Mouse (Mus musculus): ENCODE data around the gene Stam2. TPM values are rescaled to one million over a fixed set of nuclear protein-coding genes. Genes with fewer than 3 reads are reported as not detected.

Stam2 gene
- polyA plus RNA-seq, 1 experiment = 0.06 TPM

- TF ChIP-seq TAL1 (IDR thresholded peaks at IDR 0.05; ENCODE audit: low read length) (no peak), GATA1 (IDR thresholded peaks at IDR 0.05; ENCODE audit: low read length) (no peak)
- no peaks in the 10 kb centered on the region for H3K27me3 ChIP-seq (ENCODE audit: control insufficient read depth)
- H3K4me1 ChIP-seq (ENCODE audit: control insufficient read depth) = no peaks in the 10 kb centered on the region
- no peaks in the 10 kb centered on the region for H3K9me3 ChIP-seq (ENCODE audit: control insufficient read depth, low read length)
- H3K4me3 ChIP-seq (replicated peaks) = no peak overlapping the region
- H3K36me3 ChIP-seq (ENCODE audit: control insufficient read depth) = peaks cover 30% of the 10 kb centered on the region
These were observed 32.7 kb downstream of the Stam2 start for GRCm38 (mm10) chr2:52709417-52709816.

- Histone ChIP-seq H3K4me3 (replicated peaks) (no peak overlapping the region), H3K27me3 (ENCODE audit: control insufficient read depth) (no peaks in the 10 kb centered on the region), H3K9me3 (ENCODE audit: control insufficient read depth, low read length) (no peaks in the 10 kb centered on the region), H3K4me1 (ENCODE audit: control insufficient read depth) (no peaks in the 10 kb centered on the region), H3K36me3 (ENCODE audit: control insufficient read depth) (peaks cover 20% of the 10 kb centered on the region)
- no peak for TF ChIP-seq TAL1 (IDR thresholded peaks at IDR 0.05; ENCODE audit: low read length)
- no peak for TF ChIP-seq GATA1 (IDR thresholded peaks at IDR 0.05; ENCODE audit: low read length)
These were observed 40.6 kb downstream of the Stam2 start for GRCm38 (mm10) chr2:52701368-52702036.

- TF ChIP-seq TAL1 (IDR thresholded peaks at IDR 0.05; ENCODE audit: low read length) (no peak), GATA1 (IDR thresholded peaks at IDR 0.05; ENCODE audit: low read length) (no peak)
- H3K9me3 ChIP-seq (ENCODE audit: control insufficient read depth, low read length) = no peaks in the 10 kb centered on the region
- H3K36me3 ChIP-seq (ENCODE audit: control insufficient read depth) = peaks cover 12% of the 10 kb centered on the region
- H3K4me1 ChIP-seq (ENCODE audit: control insufficient read depth) = no peaks in the 10 kb centered on the region
- H3K27me3 ChIP-seq (ENCODE audit: control insufficient read depth) = no peaks in the 10 kb centered on the region
- H3K4me3 ChIP-seq (replicated peaks) = no peak overlapping the region
These were observed 41.7 kb downstream of the Stam2 start for GRCm38 (mm10) chr2:52700352-52700751.

- no peak for TF ChIP-seq GATA1 (IDR thresholded peaks at IDR 0.05; ENCODE audit: low read length)
- TF ChIP-seq TAL1 (IDR thresholded peaks at IDR 0.05; ENCODE audit: low read length) = no peak
- Histone ChIP-seq H3K36me3 (ENCODE audit: control insufficient read depth) (peaks cover 4% of the 10 kb centered on the region), H3K4me1 (ENCODE audit: control insufficient read depth) (no peaks in the 10 kb centered on the region), H3K9me3 (ENCODE audit: control insufficient read depth, low read length) (no peaks in the 10 kb centered on the region), H3K27me3 (ENCODE audit: control insufficient read depth) (no peaks in the 10 kb centered on the region), H3K4me3 (replicated peaks) (no peak overlapping the region)
These were observed 47.5 kb downstream of the Stam2 start for GRCm38 (mm10) chr2:52694604-52695003.

GRCm38 (mm10) chr2:52691745-52692144 lies 50.3 kb downstream of the Stam2 start:
- Histone ChIP-seq H3K27me3 (ENCODE audit: control insufficient read depth) (no peaks in the 10 kb centered on the region), H3K4me1 (ENCODE audit: control insufficient read depth) (no peaks in the 10 kb centered on the region), H3K36me3 (ENCODE audit: control insufficient read depth) (peaks cover 2% of the 10 kb centered on the region), H3K4me3 (replicated peaks) (no peak overlapping the region), H3K9me3 (ENCODE audit: control insufficient read depth, low read length) (no peaks in the 10 kb centered on the region)
- TF ChIP-seq GATA1 (IDR thresholded peaks at IDR 0.05; ENCODE audit: low read length) = no peak
- TF ChIP-seq TAL1 (IDR thresholded peaks at IDR 0.05; ENCODE audit: low read length) = no peak

- no peaks in the 10 kb centered on the region for H3K9me3 ChIP-seq (ENCODE audit: control insufficient read depth, low read length)
- no peaks in the 10 kb centered on the region for H3K4me1 ChIP-seq (ENCODE audit: control insufficient read depth)
- H3K4me3 ChIP-seq (replicated peaks) = no peak overlapping the region
- no peaks in the 10 kb centered on the region for H3K27me3 ChIP-seq (ENCODE audit: control insufficient read depth)
- TF ChIP-seq TAL1 (IDR thresholded peaks at IDR 0.05; ENCODE audit: low read length) = no peak
- TF ChIP-seq GATA1 (IDR thresholded peaks at IDR 0.05; ENCODE audit: low read length) = no peak
- no peaks in the 10 kb centered on the region for H3K36me3 ChIP-seq (ENCODE audit: control insufficient read depth)
These were observed 55.5 kb downstream of the Stam2 start for GRCm38 (mm10) chr2:52686601-52687000.

- Histone ChIP-seq H3K27me3 (ENCODE audit: control insufficient read depth) (peaks cover 53% of the 10 kb centered on the region), H3K4me1 (ENCODE audit: control insufficient read depth) (no peaks in the 10 kb centered on the region), H3K4me3 (replicated peaks) (no peak overlapping the region), H3K9me3 (ENCODE audit: control insufficient read depth, low read length) (no peaks in the 10 kb centered on the region), H3K36me3 (ENCODE audit: control insufficient read depth) (no peaks in the 10 kb centered on the region)
- no peak for TF ChIP-seq TAL1 (IDR thresholded peaks at IDR 0.05; ENCODE audit: low read length)
- no peak for TF ChIP-seq GATA1 (IDR thresholded peaks at IDR 0.05; ENCODE audit: low read length)
These were observed 64.5 kb downstream of the Stam2 start for GRCm38 (mm10) chr2:52677589-52677988.

- TF ChIP-seq GATA1 (IDR thresholded peaks at IDR 0.05; ENCODE audit: low read length) (no peak), TAL1 (IDR thresholded peaks at IDR 0.05; ENCODE audit: low read length) (no peak)
- H3K4me1 ChIP-seq (ENCODE audit: control insufficient read depth) = no peaks in the 10 kb centered on the region
- H3K9me3 ChIP-seq (ENCODE audit: control insufficient read depth, low read length) = no peaks in the 10 kb centered on the region
- peaks cover 53% of the 10 kb centered on the region for H3K27me3 ChIP-seq (ENCODE audit: control insufficient read depth)
- no peaks in the 10 kb centered on the region for H3K36me3 ChIP-seq (ENCODE audit: control insufficient read depth)
- H3K4me3 ChIP-seq (replicated peaks) = no peak overlapping the region
These were observed 65.2 kb downstream of the Stam2 start for GRCm38 (mm10) chr2:52676913-52677303.

- TF ChIP-seq TAL1 (IDR thresholded peaks at IDR 0.05; ENCODE audit: low read length) (no peak), GATA1 (IDR thresholded peaks at IDR 0.05; ENCODE audit: low read length) (no peak)
- H3K27me3 ChIP-seq (ENCODE audit: control insufficient read depth) = peaks cover 53% of the 10 kb centered on the region
- H3K9me3 ChIP-seq (ENCODE audit: control insufficient read depth, low read length) = no peaks in the 10 kb centered on the region
- peak within 1 kb of the TSS; percentile 43 for H3K4me3 ChIP-seq (replicated peaks)
- no peaks in the 10 kb centered on the region for H3K36me3 ChIP-seq (ENCODE audit: control insufficient read depth)
- H3K4me1 ChIP-seq (ENCODE audit: control insufficient read depth) = no peaks in the 10 kb centered on the region
These were observed 65.8 kb downstream of the Stam2 start, which contains the start of gene Cacnb4 for GRCm38 (mm10) chr2:52676023-52676912. Cacnb4 (minus strand) TSS chr2:52676831.

All from erythroblast, embryonic 14.5 days (primary cell).